Mouse (Mus musculus) brain, embryonic 14.5 days (tissue): ENCODE results near the gene Mcoln1.
A peak's percentile ranks its signal among the peaks of the same experiment; 100 is the strongest.

Experiments
- CTCF ChIP-seq: fragments of 200-500 bp; IDR thresholded peaks from 2 replicates; pipeline ENCODE4 v1.5.1; 2012; ENCODE audit warnings: inconsistent platforms, mild to moderate bottlenecking, moderate library complexity, borderline replicate concordance; ENCODE audit not compliant: insufficient read depth, insufficient read length; ENCODE audit errors: extremely low read depth
- POLR2A ChIP-seq: fragments of 200-500 bp; IDR thresholded peaks from 2 replicates; pipeline ENCODE4 v1.6.1; 2012; ENCODE audit warnings: mild to moderate bottlenecking, inconsistent platforms, borderline replicate concordance; ENCODE audit not compliant: poor library complexity, insufficient read depth, insufficient read length, severe bottlenecking; ENCODE audit errors: extremely low read depth

DNA sequence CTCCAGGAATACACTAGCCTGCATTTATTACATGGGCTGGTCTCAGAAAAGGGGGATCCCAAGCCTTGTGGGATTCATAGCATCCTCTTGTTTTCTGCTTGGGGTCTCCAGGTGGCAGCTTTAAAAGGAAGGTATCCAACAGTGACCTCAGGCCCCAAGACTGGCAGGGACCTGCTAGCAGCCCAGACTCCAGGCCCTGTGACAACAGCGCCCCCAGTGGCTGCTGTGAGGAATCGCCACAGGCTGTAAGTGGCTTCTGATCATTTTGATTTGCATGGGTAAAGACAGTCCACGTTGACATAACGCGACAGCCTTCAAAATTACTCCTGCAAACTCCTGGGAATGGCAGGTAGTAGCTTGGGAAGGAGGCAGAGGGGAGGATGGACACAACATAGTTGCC, 49.6 kb upstream of the Mcoln1 start:
- TF ChIP-seq CTCF (peak; percentile 97), POLR2A (no peak)
